Mouse (Mus musculus) embryonic facial prominence, embryonic 12.5 days (tissue): ENCODE results near the gene Cggbp1. TPM values are rescaled to one million over a fixed set of nuclear protein-coding genes. Genes with fewer than 3 reads are reported as not detected.
"Not testable (repeated sequence)": the region's sequence is repeated elsewhere in the genome, so short reads cannot be mapped to it uniquely, and the experiment has no call there.

Experiments used
- ATAC-seq: fragments of 200-750 bp; cut with Nextera tagmentation; 2 replicates; pipeline ENCODE4 v1.8.0; 2017; ENCODE audit not compliant: insufficient number of reproducible peaks, insufficient read depth, low FRiP score, low TSS enrichment
- H3K27ac ChIP-seq: fragments of 300-500 bp; sonication (generic); 2 replicates; pipeline ENCODE4 v1.5.1; 2016; ENCODE audit warnings: mild to moderate bottlenecking
- H3K27me3 ChIP-seq: fragments of 300-500 bp; sonication (generic); 2 replicates; pipeline ENCODE4 v1.6.1; 2016; ENCODE audit warnings: mild to moderate bottlenecking, moderate library complexity
- H3K36me3 ChIP-seq: fragments of 300-500 bp; sonication (generic); 2 replicates; pipeline ENCODE4 v1.6.1; 2016; ENCODE audit warnings: mild to moderate bottlenecking
- H3K4me1 ChIP-seq: fragments of 300-500 bp; sonication (generic); 2 replicates; pipeline ENCODE4 v1.6.1; 2016
- H3K4me2 ChIP-seq: fragments of 300-500 bp; sonication (generic); replicated peaks from 2 replicates; pipeline ENCODE4 v1.6.1; 2016; ENCODE audit warnings: mild to moderate bottlenecking, moderate library complexity
- H3K4me3 ChIP-seq: fragments of 300-500 bp; sonication (generic); 2 replicates; pipeline ENCODE4 v1.5.1; 2016; ENCODE audit warnings: mild to moderate bottlenecking
- H3K9ac ChIP-seq: fragments of 300-500 bp; sonication (generic); 2 replicates; pipeline ENCODE4 v1.6.1; 2016; ENCODE audit warnings: mild to moderate bottlenecking, moderate library complexity
- H3K9me3 ChIP-seq: fragments of 300-500 bp; sonication (generic); 2 replicates; pipeline ENCODE4 v1.6.1; 2016; ENCODE audit warnings: mild to moderate bottlenecking, moderate library complexity
- WGBS: fragments of 180-500 bp; shearing (Covaris S2); methylation state at CpG from one replicate; pipeline ENCODE4 v1.1.7; 2016; 5-methylcytosine and 5-hydroxymethylcytosine counted together
- polyA plus RNA-seq: library from polyadenylated mRNA; unstranded; fragments of >200 nt; fragmentation: Nextera tagmentation; extraction: Ambion mirVana; gene quantifications from 2 replicates; pipeline ENCODE4 v1.2.1, GENCODE M21; 2016

Cggbp1 gene
- polyA plus RNA-seq, 1 experiment from 2014 or later: 115 TPM

DNA sequence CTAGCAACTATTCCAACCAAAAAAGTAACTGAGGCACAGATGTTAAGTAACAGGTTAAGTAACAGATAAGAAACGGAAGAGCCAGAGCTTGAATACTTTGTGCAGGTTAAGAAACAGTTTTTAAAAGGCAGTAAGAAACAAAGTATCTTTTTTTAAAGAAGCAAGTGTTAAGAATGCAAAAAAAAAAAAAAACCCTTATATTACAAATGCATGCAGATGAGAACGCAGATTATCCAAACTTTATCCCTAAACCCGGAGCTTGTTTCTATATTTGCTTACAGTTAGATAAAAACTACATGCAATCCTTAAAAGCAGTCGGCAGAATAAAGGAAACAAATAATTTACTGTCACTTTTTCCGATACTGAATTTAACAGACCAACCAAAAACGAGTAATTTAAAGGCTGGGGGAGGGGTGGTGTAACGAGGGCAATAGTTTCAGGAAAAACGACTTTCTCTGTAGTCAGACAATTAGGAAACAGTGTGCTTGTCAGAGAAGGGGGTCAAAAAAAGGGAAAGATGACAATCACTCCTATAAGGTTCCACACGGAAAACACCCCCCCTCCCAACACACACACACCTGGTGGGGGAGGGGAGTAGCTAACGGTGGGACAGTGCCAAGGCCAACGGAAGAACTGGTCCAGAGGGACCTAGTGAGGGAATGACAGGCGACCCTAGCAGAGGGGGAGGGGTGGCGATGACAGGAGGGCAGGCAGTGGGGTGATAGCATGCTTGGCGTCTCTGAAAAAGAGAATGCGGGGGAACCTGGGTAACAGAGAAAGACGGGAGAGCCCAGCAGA, 1.3 kb upstream of the Cggbp1 start:
- Histone ChIP-seq H3K36me3 (peaks cover 7% of the 10 kb centered on the region), H3K27ac (peak overlapping the region; percentile 97), H3K27me3 (no peaks in the 10 kb centered on the region), H3K9me3 (no peaks in the 10 kb centered on the region), H3K4me3 (peak overlapping the region; percentile 93), H3K9ac (peak overlapping the region; percentile 87), H3K4me2 (peak overlapping the region; percentile 98), H3K4me1 (peaks cover 18% of the 10 kb centered on the region)
- 4% methylated on average over 16 of the region's 16 CpGs for WGBS
- no peak; the same call in 1 of the 2 replicates for ATAC-seq

GRCm38 (mm10) chr16:64851085-64851562, 672 bp upstream of the Cggbp1 start:
- Histone ChIP-seq H3K36me3 (peaks cover 14% of the 10 kb centered on the region), H3K4me2 (peak overlapping the region; percentile 98), H3K9me3 (no peaks in the 10 kb centered on the region), H3K27ac (peak overlapping the region; percentile 97), H3K4me3 (peak overlapping the region; percentile 93), H3K9ac (peak overlapping the region; percentile 87), H3K27me3 (no peaks in the 10 kb centered on the region), H3K4me1 (peaks cover 18% of the 10 kb centered on the region)
- WGBS: 1% methylated on average over 43 of the region's 45 CpGs
- peak; percentile 44 for ATAC-seq

- under 1% methylated on average over 38 of the region's 53 CpGs for WGBS
Observed at GRCm38 (mm10) chr16:64852441-64852871, 660 bp downstream of the Cggbp1 start.

DNA sequence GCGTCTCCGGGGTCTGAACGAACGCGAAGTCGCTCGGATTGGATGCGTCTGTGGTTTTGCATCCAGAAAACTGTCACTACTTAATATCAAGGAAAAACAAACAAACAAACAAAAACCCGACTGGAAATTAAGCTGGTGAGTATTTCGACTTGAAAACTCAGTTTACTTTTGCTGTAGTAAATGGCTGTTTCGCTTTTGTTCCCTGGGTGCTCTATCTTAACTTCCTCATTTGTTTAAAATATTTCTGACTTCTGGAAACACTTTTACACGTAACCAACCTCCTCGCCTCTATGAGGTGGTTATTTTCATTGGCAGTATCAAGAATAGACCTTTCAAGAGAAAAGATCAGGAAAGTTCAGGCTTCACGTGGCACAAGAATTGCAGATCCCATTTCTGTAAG, 1.1 kb downstream of the Cggbp1 start:
- H3K9me3 ChIP-seq: no peaks in the 10 kb centered on the region
- peak overlapping the region; percentile 98 for H3K9ac ChIP-seq
- H3K4me3 ChIP-seq: peak overlapping the region; percentile 93
- peak overlapping the region; percentile 63 for H3K4me2 ChIP-seq
- H3K27ac ChIP-seq: peak overlapping the region; percentile 97
- peaks cover 18% of the 10 kb centered on the region for H3K36me3 ChIP-seq
- WGBS: 5% methylated on average over 14 of the region's 14 CpGs
- H3K4me1 ChIP-seq: peaks cover 18% of the 10 kb centered on the region
- H3K27me3 ChIP-seq: no peaks in the 10 kb centered on the region
- ATAC-seq: no peak

More at GRCm38 (mm10) chr16:64852441-64852871, 660 bp downstream of the Cggbp1 start:
- peak; percentile 1; the same call in 1 of the 2 replicates for ATAC-seq
- Histone ChIP-seq H3K9me3 (no peaks in the 10 kb centered on the region), H3K27ac (peak overlapping the region; percentile 97), H3K4me3 (peak overlapping the region; percentile 93), H3K27me3 (no peaks in the 10 kb centered on the region), H3K4me1 (peaks cover 18% of the 10 kb centered on the region), H3K4me2 (peak overlapping the region; percentile 63), H3K9ac (peak overlapping the region; percentile 98), H3K36me3 (peaks cover 18% of the 10 kb centered on the region)

DNA sequence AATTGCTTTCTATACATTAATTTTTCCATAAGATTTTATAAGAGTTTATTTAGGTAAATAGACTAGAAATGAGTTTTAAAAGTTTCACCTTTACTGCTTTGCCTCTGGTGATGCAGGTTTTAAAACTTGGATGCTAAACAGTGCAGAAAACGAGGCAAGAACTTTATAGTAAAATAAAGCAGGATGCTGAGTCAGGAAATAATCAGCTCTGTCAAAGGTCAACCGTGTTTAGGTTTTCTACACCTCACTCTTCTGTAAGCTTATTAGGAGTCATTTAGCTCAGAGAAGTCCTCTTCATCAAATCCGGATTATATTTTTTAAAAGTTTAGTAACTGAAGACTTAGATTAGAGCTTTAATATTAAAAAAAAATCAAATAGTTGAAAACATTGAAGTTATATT, 5.2 kb downstream of the Cggbp1 start:
- Histone ChIP-seq H3K9me3 (no peaks in the 10 kb centered on the region), H3K27ac (no peak overlapping the region), H3K9ac (no peak overlapping the region), H3K4me2 (no peak overlapping the region), H3K27me3 (no peaks in the 10 kb centered on the region), H3K4me1 (peaks cover 12% of the 10 kb centered on the region; the same call in 1 of the 2 replicates), H3K4me3 (no peak overlapping the region), H3K36me3 (peaks cover 24% of the 10 kb centered on the region)
- 85% methylated on average over 3 of the region's 3 CpGs for WGBS
- ATAC-seq: no peak

DNA sequence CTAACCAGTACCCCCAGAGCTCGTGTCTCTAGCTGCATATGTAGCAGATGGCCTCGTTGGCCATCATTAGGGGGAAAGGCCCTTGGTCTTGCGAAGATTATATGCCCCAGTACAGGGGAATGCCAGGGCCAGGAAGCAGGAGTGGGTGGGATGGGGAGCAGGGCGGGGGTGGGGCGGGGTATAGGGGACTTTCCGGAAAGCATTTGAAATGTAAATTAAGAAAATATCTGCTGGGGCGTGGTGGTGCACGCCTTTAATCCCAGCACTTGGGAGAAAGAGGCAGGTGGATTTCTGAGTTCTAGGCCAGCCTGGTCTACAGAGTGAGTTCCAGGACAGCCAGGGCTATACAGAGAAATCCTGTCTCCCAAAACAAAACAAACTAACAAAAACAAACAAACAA, 14.0 kb downstream of the Cggbp1 start:
- 86% methylated on average over 8 of the region's 8 CpGs for WGBS

DNA sequence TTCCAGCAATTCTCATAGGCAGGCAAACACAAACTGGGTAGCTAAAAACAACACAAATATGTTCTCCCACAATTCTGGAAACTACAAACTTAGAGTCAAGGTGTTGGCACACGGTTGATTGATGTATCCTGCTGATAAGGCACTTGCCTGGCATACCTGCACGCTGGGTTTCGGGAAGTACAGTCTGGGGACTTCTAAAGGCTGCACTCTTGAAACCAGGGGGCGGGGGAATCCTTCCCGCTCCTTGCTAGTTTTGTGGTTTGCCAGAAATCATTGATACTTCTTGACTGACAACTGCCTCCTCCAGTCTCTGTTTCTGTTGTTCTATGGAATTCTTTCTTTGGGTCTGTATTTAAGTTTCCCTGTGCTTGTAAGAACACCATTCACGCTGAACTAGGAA, 16.8 kb downstream of the Cggbp1 start:
- H3K4me3 ChIP-seq: no peak overlapping the region
- no peaks in the 10 kb centered on the region for H3K9me3 ChIP-seq
- ATAC-seq: no peak
- no peaks in the 10 kb centered on the region for H3K27me3 ChIP-seq
- H3K4me1 ChIP-seq: no peaks in the 10 kb centered on the region
- no peaks in the 10 kb centered on the region for H3K36me3 ChIP-seq
- WGBS: 65% methylated on average over 6 of the region's 6 CpGs
- H3K27ac ChIP-seq: no peak overlapping the region
- no peak overlapping the region for H3K9ac ChIP-seq
- no peak overlapping the region for H3K4me2 ChIP-seq

More for the DNA sequence above, 14.0 kb downstream of the Cggbp1 start:
- H3K9ac ChIP-seq, H3K27ac ChIP-seq, ATAC-seq, H3K36me3 ChIP-seq, H3K27me3 ChIP-seq, H3K9me3 ChIP-seq, H3K4me1 ChIP-seq, H3K4me2 ChIP-seq, H3K4me3 ChIP-seq: not testable (repeated sequence)

- 72% methylated on average over 2 of the region's 2 CpGs for WGBS
- no peak overlapping the region for H3K9ac ChIP-seq
- H3K36me3 ChIP-seq: no peaks in the 10 kb centered on the region
- no peak overlapping the region for H3K4me2 ChIP-seq
- H3K4me1 ChIP-seq: no peaks in the 10 kb centered on the region
- H3K27ac ChIP-seq: no peak overlapping the region
- no peak overlapping the region for H3K4me3 ChIP-seq
- no peak for ATAC-seq
- H3K9me3 ChIP-seq: no peaks in the 10 kb centered on the region
- no peaks in the 10 kb centered on the region for H3K27me3 ChIP-seq
Observed at GRCm38 (mm10) chr16:64869621-64870020, 17.8 kb downstream of the Cggbp1 start.

DNA sequence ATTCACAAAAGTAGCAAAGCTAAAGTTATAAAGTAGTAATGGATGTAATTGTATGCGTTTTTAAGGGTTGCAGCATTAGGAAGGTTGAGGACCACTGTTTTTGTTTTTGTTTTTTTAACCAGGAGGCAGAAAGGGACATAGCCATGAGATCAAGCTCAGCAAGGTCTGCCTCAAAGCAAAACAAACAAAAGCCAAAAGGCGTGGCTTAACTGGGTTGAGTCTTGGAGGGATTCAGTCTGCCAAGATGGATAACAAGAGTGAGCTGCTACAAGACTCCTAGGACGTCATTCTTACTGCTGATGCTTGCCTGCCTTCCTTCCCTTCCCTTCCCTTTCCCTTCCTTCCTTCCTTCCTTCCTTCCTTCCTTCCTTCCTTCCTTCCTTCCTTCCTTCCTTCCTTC, 20.5 kb downstream of the Cggbp1 start:
- Histone ChIP-seq H3K9ac (no peak overlapping the region), H3K4me1 (no peaks in the 10 kb centered on the region), H3K36me3 (no peaks in the 10 kb centered on the region), H3K9me3 (no peaks in the 10 kb centered on the region), H3K27ac (no peak overlapping the region), H3K27me3 (no peaks in the 10 kb centered on the region), H3K4me3 (no peak overlapping the region), H3K4me2 (no peak overlapping the region)
- 30% methylated on average over 3 of the region's 3 CpGs for WGBS
- ATAC-seq: no peak

DNA sequence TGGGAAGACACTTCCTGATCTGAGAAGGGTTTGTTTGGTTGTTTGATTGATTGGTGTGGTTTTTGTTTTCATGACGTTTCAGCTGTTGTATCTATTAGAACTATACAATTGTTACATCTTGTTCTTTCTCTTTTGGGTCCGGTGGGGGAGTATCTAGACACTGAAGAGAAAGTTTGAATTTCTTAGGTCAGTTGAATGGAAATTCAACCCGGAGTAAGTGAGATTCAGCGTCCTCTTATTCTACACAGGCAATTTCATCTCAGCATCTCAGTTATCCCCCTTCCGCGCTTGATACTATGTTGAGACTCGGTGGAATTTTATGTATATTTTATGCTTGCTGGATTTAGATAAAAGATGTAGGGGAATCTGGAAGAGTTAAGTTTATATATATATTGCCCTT, 21.0 kb downstream of the Cggbp1 start:
- no peak overlapping the region for H3K9ac ChIP-seq
- no peaks in the 10 kb centered on the region for H3K9me3 ChIP-seq
- no peaks in the 10 kb centered on the region for H3K4me1 ChIP-seq
- WGBS: 9% methylated on average over 7 of the region's 7 CpGs
- no peaks in the 10 kb centered on the region for H3K36me3 ChIP-seq
- no peak for ATAC-seq
- peak overlapping the region; percentile 54 for H3K4me2 ChIP-seq
- peak overlapping the region; percentile 19; the same call in 1 of the 2 replicates for H3K4me3 ChIP-seq
- H3K27ac ChIP-seq: no peak overlapping the region
- no peaks in the 10 kb centered on the region for H3K27me3 ChIP-seq

GRCm38 (mm10) chr16:64873416-64874305, 21.9 kb downstream of the Cggbp1 start:
- Histone ChIP-seq H3K4me2 (peak overlapping the region; percentile 54), H3K9ac (peak overlapping the region; percentile 60), H3K9me3 (no peaks in the 10 kb centered on the region), H3K4me3 (peak overlapping the region; percentile 64), H3K36me3 (no peaks in the 10 kb centered on the region), H3K4me1 (no peaks in the 10 kb centered on the region), H3K27me3 (no peaks in the 10 kb centered on the region), H3K27ac (peak overlapping the region; percentile 80)
- peak; percentile 91 for ATAC-seq
- 3% methylated on average over 29 of the region's 29 CpGs for WGBS
